Mouse (Mus musculus): Measurements from ENCODE around the gene Ccdc127.

- no peak for TF ChIP-seq POLR2A (IDR thresholded peaks at IDR 0.05; ENCODE audit: insufficient read length, low read depth)
- no peak for TF ChIP-seq E2F4 (IDR thresholded peaks at IDR 0.05; ENCODE audit: insufficient read depth)
- TF ChIP-seq USF1 (IDR thresholded peaks at IDR 0.05; ENCODE audit: low read depth), result no peak
- no peak for TF ChIP-seq MAX (IDR thresholded peaks at IDR 0.05; ENCODE audit: low read depth)
- no peak for TF ChIP-seq POLR2AphosphoS2 (IDR thresholded peaks at IDR 0.05; ENCODE audit: insufficient read length, low read depth)
- no peak for TF ChIP-seq TCF12 (IDR thresholded peaks at IDR 0.05; ENCODE audit: insufficient read depth, poor library complexity, severe bottlenecking)
Observed at GRCm38 (mm10) chr13:74350435-74350906, 362 bp downstream of the Ccdc127 start.
